26 mouse cellular contexts compared by ENCODE assay signal in the genomic region with DNA sequence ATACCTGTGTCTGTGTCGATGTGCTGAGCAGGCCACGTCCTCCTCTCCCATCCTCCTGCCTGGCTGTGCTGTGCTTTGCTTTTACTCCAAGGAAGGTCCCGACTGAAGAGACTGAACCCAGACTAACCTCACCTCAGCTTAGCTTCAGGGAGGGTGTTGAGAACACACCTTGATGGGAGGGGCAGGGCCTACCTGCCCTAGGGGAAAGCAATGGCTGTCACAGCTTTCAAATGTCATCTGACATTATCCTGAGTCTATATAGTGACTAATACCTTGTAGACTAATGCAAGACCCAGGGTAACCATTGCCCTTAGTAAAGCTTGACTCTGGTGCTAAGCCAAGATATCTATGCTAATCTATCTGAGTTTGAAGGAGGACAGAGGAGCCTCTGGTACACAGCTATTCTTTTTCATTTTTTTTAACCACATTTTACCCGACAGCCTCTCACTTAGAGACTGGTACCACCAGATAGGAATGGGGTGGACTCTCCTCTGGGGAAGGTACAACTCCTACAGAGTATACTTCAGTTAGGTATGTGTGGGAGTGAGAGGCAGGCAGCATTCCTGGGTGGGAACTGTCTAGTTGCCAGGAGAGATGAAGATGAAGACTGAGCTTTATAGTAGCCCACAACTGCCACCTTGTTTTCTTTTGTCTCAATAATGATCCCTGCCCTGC. TPM values are rescaled to one million over a fixed set of nuclear protein-coding genes. Genes with fewer than 3 reads are reported as not detected.
A peak's percentile ranks its signal among the peaks of the same experiment; 100 is the strongest.
DNase-seq lines count a peak whose midpoint lies in the region; ATAC-seq and TF ChIP-seq lines count a peak whose summit lies in the region.
"Had no signal": no experiment of that assay in that cellular context is flagged by ENCODE, and none has a peak within 500 bp of the region (broad histone marks: within the 10 kb centered on the region; RNA-seq: fewer than 3 reads in every experiment).

A gene (minus strand): TSS at position 51 of the 675 bp plus-strand sequence.

- no peaks in the 10 kb centered on the region for H3K4me1 ChIP-seq in heart, embryonic 15.5 days (replicated peaks)
- H3K4me1 ChIP-seq in stomach, embryonic 14.5 days (ENCODE audit: control insufficient read depth, insufficient read depth, low read length), result no peaks in the 10 kb centered on the region
- no peaks in the 10 kb centered on the region for H3K4me1 ChIP-seq in stomach, postnatal 0 days (replicated peaks; ENCODE audit: control insufficient read depth, insufficient read depth)
- H3K4me1 ChIP-seq: embryonic facial prominence, embryonic 10.5 days; embryonic facial prominence, embryonic 12.5 days; forebrain, embryonic 13.5 days had no signal

- intact Hi-C loops in heart, postnatal 36 days (cut with DNase I), result no loop called here

- no peak within 1 kb of the TSS for H3K4me2 ChIP-seq in heart, embryonic 15.5 days
- no peak within 1 kb of the TSS for H3K4me2 ChIP-seq in stomach, embryonic 14.5 days (replicated peaks; ENCODE audit: low read depth, low read length)
- H3K4me2 ChIP-seq in stomach, postnatal 0 days (replicated peaks; ENCODE audit: low read depth), result no peak within 1 kb of the TSS
- H3K4me2 ChIP-seq: embryonic facial prominence, embryonic 12.5 days; forebrain, embryonic 13.5 days had no signal

- H3K9me3 ChIP-seq in heart, embryonic 15.5 days (replicated peaks), result no peaks in the 10 kb centered on the region
- no peaks in the 10 kb centered on the region for H3K9me3 ChIP-seq in stomach, embryonic 14.5 days (ENCODE audit: control insufficient read depth, low read depth, low read length)
- no peaks in the 10 kb centered on the region for H3K9me3 ChIP-seq in stomach, postnatal 0 days (ENCODE audit: control insufficient read depth, low read length)
- H3K9me3 ChIP-seq: embryonic facial prominence, embryonic 10.5 days; embryonic facial prominence, embryonic 12.5 days; forebrain, embryonic 13.5 days; G1E had no signal

- H3K36me3 ChIP-seq in heart, embryonic 15.5 days, result no peaks in the 10 kb centered on the region
- no peaks in the 10 kb centered on the region for H3K36me3 ChIP-seq in stomach, embryonic 14.5 days (ENCODE audit: control insufficient read depth, insufficient read depth, low read length)
- H3K36me3 ChIP-seq in stomach, postnatal 0 days (ENCODE audit: control insufficient read depth, insufficient read depth, low read length), result no peaks in the 10 kb centered on the region
- H3K36me3 ChIP-seq: embryonic facial prominence, embryonic 10.5 days; embryonic facial prominence, embryonic 12.5 days; G1E had no signal

- TF ChIP-seq CTCF in stomach, postnatal 0 days (IDR thresholded peaks at IDR 0.05; ENCODE audit: low read depth), result no peak

- no peak within 1 kb of the TSS for H3K27ac ChIP-seq in heart, embryonic 15.5 days
- H3K27ac ChIP-seq in stomach, embryonic 14.5 days (ENCODE audit: low read length), result no peak within 1 kb of the TSS
- no peak within 1 kb of the TSS for H3K27ac ChIP-seq in stomach, postnatal 0 days (replicated peaks)
- H3K27ac ChIP-seq: embryonic facial prominence, embryonic 10.5 days; embryonic facial prominence, embryonic 12.5 days; forebrain, embryonic 13.5 days had no signal

- no peak for TF ChIP-seq EP300 in stomach, postnatal 0 days (optimal IDR thresholded peaks at IDR 0.05)

- H3K4me3 ChIP-seq in heart, embryonic 15.5 days, result no peak within 1 kb of the TSS
- no peak within 1 kb of the TSS for H3K4me3 ChIP-seq in stomach, embryonic 14.5 days (ENCODE audit: low read depth, low read length)
- H3K4me3 ChIP-seq in stomach, postnatal 0 days (ENCODE audit: low read depth, low read length), result no peak within 1 kb of the TSS
- H3K4me3 ChIP-seq: embryonic facial prominence, embryonic 10.5 days; embryonic facial prominence, embryonic 12.5 days; forebrain, embryonic 13.5 days had no signal

- WGBS in heart, embryonic 15.5 days, result 69% methylated on average over 4 of the region's 4 CpGs
- 71% methylated on average over 4 of the region's 4 CpGs for WGBS in stomach, embryonic 14.5 days
- WGBS in stomach, postnatal 0 days, result 74% methylated on average over 4 of the region's 4 CpGs

- DNase-seq in heart, adult 11 months, result peak; percentile 83
- no peak for DNase-seq in heart, postnatal 36 days
- no peak for DNase-seq in heart, postnatal 4 days
- no peak for DNase-seq in stomach, postnatal 0 days (ENCODE audit: low spot score)
- DNase-seq in frontal cortex, adult 2 months (ENCODE audit: extremely low spot score in 1 of 2, low spot score in 1 of 2), result no peak
- DNase-seq: adrenal gland, adult 8-10 months; adrenal gland, postnatal 14 days; adrenal gland, postnatal 36 days; B cell, adult 2 months; cerebellum, adult 11-12 months; cerebellum, adult 2 months; cerebellum, adult 9-10 months; cerebellum, postnatal 10 days; cerebellum, postnatal 25 days had no signal

- H3K27me3 ChIP-seq in heart, embryonic 15.5 days, result no peaks in the 10 kb centered on the region
- H3K27me3 ChIP-seq in stomach, embryonic 14.5 days (ENCODE audit: control insufficient read depth, insufficient read depth, low read length), result no peaks in the 10 kb centered on the region
- H3K27me3 ChIP-seq in stomach, postnatal 0 days (ENCODE audit: control insufficient read depth, insufficient read depth, low read length), result no peaks in the 10 kb centered on the region
- H3K27me3 ChIP-seq: CH12.LX; embryonic facial prominence, embryonic 12.5 days; forebrain, embryonic 13.5 days; Patski had no signal

- H3K9ac ChIP-seq in heart, embryonic 15.5 days, result no peak within 1 kb of the TSS
- H3K9ac ChIP-seq in stomach, embryonic 14.5 days (replicated peaks; ENCODE audit: low read depth, low read length), result no peak within 1 kb of the TSS
- no peak within 1 kb of the TSS for H3K9ac ChIP-seq in stomach, postnatal 0 days (ENCODE audit: low read length)
- H3K9ac ChIP-seq: embryonic facial prominence, embryonic 12.5 days; forebrain, embryonic 13.5 days had no signal

- ATAC-seq in heart, embryonic 15.5 days (replicated peaks; ENCODE audit: insufficient number of reproducible peaks, insufficient read depth, low FRiP score, low read depth), result 0 out of 2 replicates have a peak, but pooled peaks have one; percentile 35
- ATAC-seq in stomach, embryonic 14.5 days (ENCODE audit: insufficient number of reproducible peaks, insufficient read depth, low FRiP score, low read depth), result peak; percentile 56; the same call in 1 of the 2 replicates
- peak; percentile 60; the same call in 1 of the 2 replicates for ATAC-seq in stomach, postnatal 0 days (ENCODE audit: low FRiP score, low TSS enrichment)
- ATAC-seq: activated CD4-positive, CD25-positive, alpha-beta regulatory T cell, adult 4 months; CD4-positive, CD25-positive, alpha-beta regulatory T cell, adult 4 months; forebrain, embryonic 13.5 days; Patski had no signal

RNA-seq across cellular contexts. Expression of the gene that starts here (rescaled TPM):
- 1 to 10 TPM; 4.0 to 8.4 TPM for total RNA-seq in heart, postnatal 36 days (2021)
- 1.1 and 1.8 TPM in 2 replicates for polyA plus RNA-seq in heart, embryonic 15.5 days (2015; fragmentation: Nextera tagmentation; extraction: Ambion mirVana)
- total RNA-seq in heart, postnatal 4 days (2021), result 1 to 10 TPM; 8.8 to 8.9 TPM
- 5.4 and 6.1 TPM in 2 replicates for polyA plus RNA-seq in stomach, embryonic 14.5 days (2014; fragmentation: Nextera tagmentation; extraction: Ambion mirVana)
- 2.5 TPM in 2 replicates for polyA plus RNA-seq in stomach, postnatal 0 days (2015; fragmentation: Nextera tagmentation; extraction: Ambion mirVana)
- 0.36 TPM in 1 of 2 replicates, not detected in the other for polyA plus RNA-seq in frontal cortex, adult 2 months (2012; rRNA removed)
- total RNA-seq: CH12.LX had no signal
- polyA plus RNA-seq: cerebellum, adult 2 months; cortical plate, adult 2 months; embryonic facial prominence, embryonic 10.5 days; embryonic facial prominence, embryonic 12.5 days; forebrain, embryonic 11.5 days; forebrain, embryonic 13.5 days; G1E; Patski had no signal
